Mouse (Mus musculus) midbrain, embryonic 15.5 days (tissue): ENCODE results near the gene Sox21. TPM values are rescaled to one million over a fixed set of nuclear protein-coding genes. Genes with fewer than 3 reads are reported as not detected.
A peak's percentile ranks its signal among the peaks of the same experiment; 100 is the strongest.

Experiments used
- ATAC-seq: fragments of 200-750 bp; cut with Nextera tagmentation; replicated peaks from 2 replicates; pipeline ENCODE4 v1.8.0; 2017; ENCODE audit warnings: moderate TSS enrichment
- H3K27ac ChIP-seq: fragments of 300-500 bp; sonication (generic); 2 replicates; pipeline ENCODE4 v1.5.1; 2015; ENCODE audit warnings: mild to moderate bottlenecking, inconsistent platforms
- H3K27me3 ChIP-seq: fragments of 300-500 bp; sonication (generic); replicated peaks from 2 replicates; pipeline ENCODE4 v1.6.1; 2015; ENCODE audit warnings: inconsistent platforms
- H3K36me3 ChIP-seq: fragments of 300-500 bp; sonication (generic); replicated peaks from 2 replicates; pipeline ENCODE4 v1.6.1; 2015; ENCODE audit warnings: inconsistent platforms
- H3K4me1 ChIP-seq: fragments of 300-500 bp; sonication (generic); 2 replicates; pipeline ENCODE4 v1.6.1; 2015; ENCODE audit warnings: inconsistent platforms
- H3K4me2 ChIP-seq: fragments of 300-500 bp; sonication (generic); 2 replicates; pipeline ENCODE4 v1.6.1; 2015; ENCODE audit warnings: inconsistent platforms, mild to moderate bottlenecking, moderate library complexity
- H3K4me3 ChIP-seq: fragments of 300-500 bp; sonication (generic); 2 replicates; pipeline ENCODE4 v1.5.1; 2015; ENCODE audit warnings: mild to moderate bottlenecking, inconsistent platforms
- H3K9ac ChIP-seq: fragments of 300-500 bp; sonication (generic); 2 replicates; pipeline ENCODE4 v1.6.1; 2015; ENCODE audit warnings: mild to moderate bottlenecking, inconsistent platforms
- H3K9me3 ChIP-seq: fragments of 300-500 bp; sonication (generic); 2 replicates; pipeline ENCODE4 v1.6.1; 2016; ENCODE audit warnings: inconsistent platforms
- whole genome bisulfite sequencing: fragments of 180-500 bp; shearing (Covaris S2); methylation state at CpG from one replicate; pipeline ENCODE4 v1.1.7; 2015; ENCODE audit warnings: mixed read lengths; 5-methylcytosine and 5-hydroxymethylcytosine counted together
- polyA plus RNA-seq: library from polyadenylated mRNA; unstranded; fragments of >200 nt; fragmentation: Nextera tagmentation; extraction: Ambion mirVana; gene quantifications from 2 replicates; pipeline ENCODE4 v1.2.1, GENCODE M21; 2015

Sox21 gene
- polyA plus RNA-seq, 1 experiment from 2014 or later, result 9.8 TPM

DNA sequence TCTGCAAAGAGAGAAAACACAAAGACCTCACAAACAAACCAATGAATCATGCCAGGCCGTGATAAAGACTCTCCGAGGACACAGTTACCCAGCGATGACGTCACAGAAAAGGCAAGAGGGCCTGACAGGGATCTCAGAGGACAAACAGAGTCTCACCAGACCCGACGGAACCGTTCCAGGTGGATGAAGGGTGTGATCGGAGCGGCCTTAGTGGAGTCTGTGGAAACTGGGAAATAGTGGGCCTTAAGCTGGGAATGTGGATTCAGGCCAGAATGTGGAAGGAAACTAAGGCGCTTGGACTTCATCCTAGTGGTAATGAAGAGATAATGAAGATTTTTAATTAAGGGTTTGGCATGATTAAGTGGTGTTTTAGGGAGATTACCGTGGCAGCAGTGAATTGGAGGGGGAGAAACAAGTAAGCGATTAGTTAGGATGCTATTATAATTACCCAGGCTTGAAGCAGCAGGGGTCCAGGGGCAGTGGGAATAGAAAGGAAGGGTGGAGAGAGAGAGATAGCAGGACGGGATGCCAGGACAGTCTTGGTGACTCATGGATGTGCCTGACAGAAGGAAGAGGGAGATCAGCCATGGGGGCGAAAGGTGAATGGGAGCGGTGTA, 24.5 kb downstream of the Sox21 start:
- Histone ChIP-seq H3K27ac (no peak overlapping the region), H3K4me1 (no peaks in the 10 kb centered on the region), H3K4me2 (no peak overlapping the region), H3K4me3 (no peak overlapping the region), H3K27me3 (0 out of 2 replicates have a peak, but pooled peaks cover 2% of the 10 kb centered on the region), H3K9me3 (no peaks in the 10 kb centered on the region), H3K9ac (no peak overlapping the region), H3K36me3 (no peaks in the 10 kb centered on the region)
- 65% methylated on average over 15 of the region's 15 CpGs for WGBS
- ATAC-seq, result no peak

DNA sequence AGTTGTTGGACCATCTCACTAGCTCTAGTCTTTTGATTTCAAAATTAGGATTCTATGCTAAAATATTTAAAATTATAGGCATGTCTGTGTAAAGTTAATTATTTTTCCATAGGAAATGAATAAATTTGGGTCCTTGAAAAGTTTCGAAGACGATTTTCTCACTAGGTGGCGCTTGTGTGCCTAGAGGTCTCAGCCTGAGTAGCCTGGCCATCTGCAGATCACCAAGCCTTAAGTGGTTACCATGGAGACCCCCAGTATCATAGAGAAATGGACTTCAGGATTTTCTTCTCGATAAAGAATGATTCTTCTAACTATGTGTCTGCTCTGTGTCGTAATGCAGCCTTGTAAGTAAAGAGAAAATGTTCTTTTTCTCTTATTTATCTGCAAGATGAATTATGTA, 27.2 kb downstream of the Sox21 start:
- Histone ChIP-seq H3K9ac (no peak overlapping the region), H3K4me1 (no peaks in the 10 kb centered on the region), H3K36me3 (no peaks in the 10 kb centered on the region), H3K27ac (no peak overlapping the region), H3K9me3 (no peaks in the 10 kb centered on the region), H3K4me3 (no peak overlapping the region), H3K4me2 (no peak overlapping the region), H3K27me3 (0 out of 2 replicates have a peak, but pooled peaks cover 2% of the 10 kb centered on the region)
- ATAC-seq, result peak; percentile 69; the same call in 1 of the 2 replicates
- WGBS, result 7% methylated on average over 5 of the region's 5 CpGs

DNA sequence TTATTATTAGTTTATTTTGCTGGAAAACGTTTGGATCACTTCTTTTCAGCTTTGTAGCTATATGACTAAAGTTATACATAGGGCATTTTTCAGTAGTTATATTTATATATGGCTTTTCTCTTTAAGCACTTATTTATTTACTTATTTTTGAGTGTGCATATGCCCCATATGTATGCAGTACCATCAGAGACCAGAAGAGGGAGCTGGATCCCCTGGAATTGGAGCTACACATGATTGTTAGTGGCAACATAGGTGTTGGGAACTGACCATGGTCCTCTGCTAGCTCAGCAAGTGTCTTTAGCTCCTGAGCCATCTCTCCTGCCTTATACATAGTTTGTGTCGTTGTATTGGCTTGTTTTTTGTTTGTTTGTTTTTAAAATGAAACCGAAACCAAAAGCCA, 29.5 kb downstream of the Sox21 start:
- no peak for ATAC-seq

DNA sequence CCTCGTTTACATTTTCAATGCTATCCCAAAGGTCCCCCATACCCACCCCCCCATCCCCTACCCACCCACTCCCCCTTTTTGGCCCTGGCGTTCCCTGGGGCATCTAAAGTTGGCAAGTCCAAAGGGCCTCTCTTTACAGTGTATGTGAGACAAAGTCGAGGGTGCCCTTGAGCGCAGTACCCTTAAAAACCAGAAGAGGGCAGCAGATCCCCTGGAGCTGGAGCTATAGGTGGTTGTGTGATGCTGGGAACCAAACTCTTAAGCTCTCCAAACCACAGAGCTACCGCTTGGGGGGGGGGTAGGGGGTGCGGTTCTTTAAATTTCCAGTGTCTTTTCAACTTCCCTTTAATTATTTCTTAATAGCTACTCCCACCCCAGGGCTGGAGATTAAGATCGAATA, 33.8 kb downstream of the Sox21 start:
- Histone ChIP-seq H3K4me2 (no peak overlapping the region), H3K9ac (no peak overlapping the region), H3K36me3 (no peaks in the 10 kb centered on the region), H3K9me3 (no peaks in the 10 kb centered on the region), H3K4me3 (no peak overlapping the region), H3K4me1 (no peaks in the 10 kb centered on the region), H3K27ac (no peak overlapping the region), H3K27me3 (no peaks in the 10 kb centered on the region)
- 81% methylated on average over 7 of the region's 7 CpGs for WGBS
- no peak for ATAC-seq

More for the DNA sequence above, 29.5 kb downstream of the Sox21 start:
- 0 out of 2 replicates have a peak, but pooled peaks cover 2% of the 10 kb centered on the region for H3K27me3 ChIP-seq
- no peak overlapping the region for H3K4me2 ChIP-seq
- H3K36me3 ChIP-seq, result no peaks in the 10 kb centered on the region
- WGBS, result 80% methylated on average over 3 of the region's 3 CpGs
- H3K9me3 ChIP-seq, result no peaks in the 10 kb centered on the region
- H3K27ac ChIP-seq, result no peak overlapping the region
- H3K9ac ChIP-seq, result no peak overlapping the region
- no peak overlapping the region for H3K4me3 ChIP-seq
- H3K4me1 ChIP-seq, result no peaks in the 10 kb centered on the region

DNA sequence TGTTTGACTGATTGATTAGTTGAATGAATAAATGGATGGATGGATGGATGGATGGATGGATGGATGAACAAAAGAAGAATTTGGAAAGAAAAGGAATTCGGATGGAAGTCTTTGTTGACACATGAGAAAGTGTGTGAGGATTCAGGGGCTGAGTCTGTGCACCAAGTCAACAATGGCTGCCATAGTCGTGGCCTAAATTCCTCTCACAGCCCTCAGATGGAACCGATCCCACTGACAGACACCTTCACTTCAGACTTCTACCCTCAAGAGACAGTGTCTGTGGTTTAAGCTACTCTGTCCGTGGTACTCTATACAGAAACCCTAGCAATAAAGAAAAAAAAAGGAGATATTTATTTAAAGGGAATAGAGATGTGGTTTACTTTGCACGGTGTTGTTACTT, 34.8 kb downstream of the Sox21 start:
- 91% methylated on average over 5 of the region's 5 CpGs for WGBS
- H3K9ac ChIP-seq, result no peak overlapping the region
- ATAC-seq, result no peak

DNA sequence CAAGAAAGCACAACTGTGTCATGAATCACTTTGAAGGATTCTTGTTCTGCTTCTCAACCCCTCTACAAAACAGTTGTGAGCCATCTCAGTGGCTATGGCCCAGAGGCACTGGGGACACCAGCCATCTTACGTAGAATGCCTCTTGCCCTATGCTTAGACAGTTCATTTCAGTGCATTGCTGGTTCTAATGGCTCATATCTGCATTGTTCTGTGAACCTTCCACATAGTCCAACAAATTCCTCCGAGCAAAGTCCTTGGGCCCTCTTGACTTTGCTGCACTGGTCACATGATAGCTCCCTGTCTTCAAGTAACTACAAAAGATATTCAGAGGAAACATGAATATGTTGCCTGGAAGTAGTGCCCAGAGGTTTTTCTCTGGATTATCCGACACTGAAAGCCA, 36.1 kb downstream of the Sox21 start:
- Histone ChIP-seq H3K27ac (no peak overlapping the region), H3K36me3 (no peaks in the 10 kb centered on the region), H3K9ac (no peak overlapping the region), H3K4me1 (no peaks in the 10 kb centered on the region), H3K4me3 (no peak overlapping the region), H3K9me3 (no peaks in the 10 kb centered on the region), H3K4me2 (no peak overlapping the region), H3K27me3 (0 out of 2 replicates have a peak, but pooled peaks cover 1% of the 10 kb centered on the region)
- ATAC-seq, result no peak
- 90% methylated on average over 3 of the region's 3 CpGs for WGBS

More for the DNA sequence above, 34.8 kb downstream of the Sox21 start:
- Histone ChIP-seq H3K4me3 (no peak overlapping the region), H3K27ac (no peak overlapping the region), H3K9me3 (no peaks in the 10 kb centered on the region), H3K4me1 (no peaks in the 10 kb centered on the region), H3K4me2 (no peak overlapping the region), H3K27me3 (no peaks in the 10 kb centered on the region), H3K36me3 (no peaks in the 10 kb centered on the region)

DNA sequence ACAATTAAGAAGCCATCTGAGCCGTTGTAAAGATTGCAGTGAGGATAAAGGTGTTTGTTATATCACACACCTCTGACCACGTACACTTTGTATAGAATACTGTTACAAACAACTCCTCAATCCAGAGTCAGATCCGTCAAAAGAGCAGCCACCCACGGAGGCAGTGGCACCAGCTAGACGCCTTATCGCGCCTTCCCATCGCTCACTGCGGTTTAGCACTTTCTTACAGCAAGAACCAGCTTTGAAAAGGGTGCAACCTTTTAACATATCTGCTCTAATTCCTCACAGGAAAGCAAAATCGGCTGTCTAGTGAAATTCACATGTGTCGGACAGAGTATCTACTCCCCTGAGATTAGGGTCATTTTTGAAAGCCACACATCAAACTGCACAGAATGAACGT, 39.8 kb downstream of the Sox21 start:
- Histone ChIP-seq H3K36me3 (no peaks in the 10 kb centered on the region), H3K9ac (no peak overlapping the region), H3K4me2 (no peak overlapping the region), H3K27me3 (peaks cover 8% of the 10 kb centered on the region; the same call in 1 of the 2 replicates), H3K27ac (no peak overlapping the region), H3K4me1 (peaks cover 20% of the 10 kb centered on the region), H3K9me3 (no peaks in the 10 kb centered on the region), H3K4me3 (no peak overlapping the region)
- WGBS, result 51% methylated on average over 12 of the region's 12 CpGs
- no peak for ATAC-seq

DNA sequence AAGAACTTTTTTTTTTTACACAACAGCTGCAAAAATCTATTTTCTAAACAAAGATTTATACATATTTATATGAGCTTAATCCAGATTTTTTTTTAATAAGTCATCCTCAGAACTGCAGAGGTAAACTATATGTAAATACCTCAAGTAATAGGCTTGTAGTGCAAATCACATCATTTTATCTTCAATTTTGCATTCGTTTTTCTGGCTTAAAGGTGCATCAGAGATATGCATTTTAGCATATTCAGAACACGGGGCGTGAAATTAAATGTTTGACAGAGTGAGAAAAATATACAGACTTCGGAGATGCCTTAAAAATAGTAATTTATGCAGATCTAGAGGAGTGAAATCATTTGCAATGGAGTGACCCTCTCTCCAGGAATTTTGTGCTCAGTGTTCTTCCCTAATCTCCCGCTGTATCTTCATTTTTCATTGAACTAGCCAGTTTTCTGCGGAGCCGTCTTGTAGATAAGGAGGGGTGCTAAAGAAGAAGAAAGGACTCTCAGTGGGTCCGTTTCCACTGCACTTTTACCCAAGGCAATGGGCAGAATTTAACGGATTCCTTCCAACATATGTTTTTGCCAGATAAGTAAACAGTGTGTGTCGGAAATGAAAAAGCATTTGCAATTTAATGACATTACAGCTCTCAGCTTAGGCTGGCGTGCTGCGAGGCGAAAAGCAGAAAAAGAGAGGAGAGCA, 42.5 kb downstream of the Sox21 start:
- Histone ChIP-seq H3K27ac (peak overlapping the region; percentile 62; the same call in 1 of the 2 replicates), H3K9ac (peak overlapping the region; percentile 22; the same call in 1 of the 2 replicates), H3K9me3 (no peaks in the 10 kb centered on the region), H3K4me2 (peak overlapping the region; percentile 37), H3K4me1 (peaks cover 20% of the 10 kb centered on the region), H3K27me3 (peaks cover 8% of the 10 kb centered on the region; the same call in 1 of the 2 replicates), H3K36me3 (no peaks in the 10 kb centered on the region), H3K4me3 (no peak overlapping the region)
- 22% methylated on average over 13 of the region's 13 CpGs for WGBS
- ATAC-seq, result peak; percentile 65

DNA sequence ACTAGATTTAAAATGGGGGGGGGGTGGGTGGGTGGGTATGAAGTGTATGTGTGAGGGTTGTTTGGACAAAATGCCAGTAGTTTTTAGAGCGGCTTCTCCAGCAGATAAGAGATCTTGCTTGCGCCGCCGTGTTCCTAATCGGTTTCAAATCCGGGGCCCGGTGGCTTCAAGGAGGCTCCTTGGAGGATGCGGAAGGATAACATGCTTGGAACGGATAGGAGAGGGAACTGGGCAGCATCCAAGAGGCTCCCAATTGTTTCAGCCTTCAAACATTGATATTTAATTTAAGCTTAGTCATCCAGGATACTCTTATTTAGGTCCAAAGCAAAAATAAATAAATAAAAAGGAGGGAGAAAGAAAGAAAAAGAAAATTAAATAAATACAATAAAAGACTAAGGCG, 43.2 kb downstream of the Sox21 start:
- Histone ChIP-seq H3K36me3 (no peaks in the 10 kb centered on the region), H3K9me3 (no peaks in the 10 kb centered on the region), H3K9ac (no peak overlapping the region), H3K27me3 (peaks cover 8% of the 10 kb centered on the region; the same call in 1 of the 2 replicates), H3K27ac (peak overlapping the region; percentile 55), H3K4me2 (peak overlapping the region; percentile 26), H3K4me3 (no peak overlapping the region), H3K4me1 (peaks cover 20% of the 10 kb centered on the region)
- WGBS, result 13% methylated on average over 10 of the region's 10 CpGs
- ATAC-seq, result no peak

DNA sequence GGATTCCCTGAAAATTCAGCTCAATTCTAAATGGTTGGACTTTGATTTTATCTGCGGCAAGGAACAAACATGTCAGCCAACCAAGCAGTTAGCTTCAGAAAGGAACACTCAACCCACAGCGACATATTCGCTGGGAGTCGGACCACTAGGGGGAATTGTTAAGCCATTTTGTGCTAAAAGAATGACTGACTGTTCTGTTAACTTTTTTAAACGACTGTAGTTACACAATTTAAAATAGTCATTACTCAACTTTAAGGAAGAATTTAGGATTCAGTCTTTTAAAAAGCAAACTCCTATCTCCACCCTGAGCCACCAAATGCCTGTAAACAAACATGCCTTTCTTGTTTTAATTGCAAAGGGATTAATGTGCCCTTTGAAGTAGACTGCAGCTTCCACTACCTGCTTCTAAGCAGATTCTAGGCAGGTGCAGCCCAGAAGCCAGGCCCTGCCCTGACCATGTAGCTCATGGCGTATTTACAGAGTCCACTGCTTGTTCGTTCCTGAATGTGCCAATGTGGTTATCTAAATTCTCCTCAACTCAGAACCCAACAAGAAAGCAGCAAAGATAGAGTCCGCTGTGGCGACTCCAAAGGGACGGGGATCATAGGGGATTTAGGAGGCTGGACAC, 43.7 kb downstream of the Sox21 start:
- Histone ChIP-seq H3K4me3 (no peak overlapping the region), H3K4me1 (peaks cover 20% of the 10 kb centered on the region), H3K4me2 (peak overlapping the region; percentile 26; the same call in 1 of the 2 replicates), H3K36me3 (no peaks in the 10 kb centered on the region), H3K27me3 (peaks cover 8% of the 10 kb centered on the region; the same call in 1 of the 2 replicates), H3K27ac (peak overlapping the region; percentile 55), H3K9ac (no peak overlapping the region), H3K9me3 (no peaks in the 10 kb centered on the region)
- ATAC-seq, result no peak
- WGBS, result 20% methylated on average over 10 of the region's 10 CpGs

DNA sequence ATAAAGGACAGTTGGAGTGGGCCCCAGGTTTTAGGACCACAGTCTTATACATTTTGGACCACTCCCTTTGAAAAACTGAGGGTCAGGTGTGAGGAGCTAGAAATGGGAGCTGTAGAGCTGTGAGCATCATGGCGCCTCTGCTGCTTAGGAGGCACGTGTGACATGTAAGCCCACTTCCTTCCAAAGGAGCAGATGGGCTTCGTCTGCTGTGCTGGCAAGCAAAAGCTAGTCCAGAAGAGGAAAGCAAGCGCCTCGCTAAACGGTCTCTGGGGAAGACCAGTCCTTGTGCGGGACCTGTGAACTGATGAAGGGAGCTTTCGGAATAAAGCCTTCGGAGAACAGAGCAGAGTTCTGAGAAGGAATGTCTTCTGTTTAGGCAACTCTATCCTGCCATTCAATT, 45.4 kb downstream of the Sox21 start:
- Histone ChIP-seq H3K4me1 (peaks cover 20% of the 10 kb centered on the region), H3K4me2 (no peak overlapping the region), H3K27me3 (peaks cover 8% of the 10 kb centered on the region; the same call in 1 of the 2 replicates), H3K36me3 (no peaks in the 10 kb centered on the region), H3K9ac (no peak overlapping the region), H3K9me3 (no peaks in the 10 kb centered on the region), H3K27ac (no peak overlapping the region), H3K4me3 (no peak overlapping the region)
- WGBS, result 87% methylated on average over 9 of the region's 9 CpGs
- ATAC-seq, result no peak
